Mouse (Mus musculus) forebrain, postnatal 0 days (tissue): ENCODE results near the gene Omg. TPM values are rescaled to one million over a fixed set of nuclear protein-coding genes. Genes with fewer than 3 reads are reported as not detected.
A peak's percentile ranks its signal among the peaks of the same experiment; 100 is the strongest.

Experiments
- ATAC-seq: fragments of 200-750 bp; cut with Nextera tagmentation; 2 replicates; pipeline ENCODE4 v1.8.0; 2017; ENCODE audit warnings: mild to moderate bottlenecking, moderate library complexity
- DNase-seq: peaks from one replicate; pipeline ENCODE4 v3.0.0-alpha.2; 2015
- H3K27ac ChIP-seq: fragments of 300-500 bp; sonication (generic); 2 replicates; pipeline ENCODE4 v1.5.1; 2014; ENCODE audit warnings: low read depth, mild to moderate bottlenecking, antibody characterized with exemption, low read length, moderate library complexity, mixed read lengths
- H3K27me3 ChIP-seq: fragments of 300-500 bp; sonication (generic); 2 replicates; pipeline ENCODE4 v1.6.1; 2014; ENCODE audit warnings: mild to moderate bottlenecking, low read length, mixed read lengths; ENCODE audit not compliant: insufficient read depth
- H3K36me3 ChIP-seq: fragments of 300-500 bp; sonication (generic); 2 replicates; pipeline ENCODE4 v1.6.1; 2014; ENCODE audit warnings: mild to moderate bottlenecking, moderate library complexity; ENCODE audit not compliant: insufficient read depth
- H3K4me1 ChIP-seq: fragments of 300-500 bp; sonication (generic); 2 replicates; pipeline ENCODE4 v1.6.1; 2014; ENCODE audit warnings: antibody characterized with exemption; ENCODE audit not compliant: insufficient read depth
- H3K4me2 ChIP-seq: fragments of 300-500 bp; sonication (generic); 2 replicates; pipeline ENCODE4 v1.6.1; 2014; ENCODE audit warnings: low read depth, mild to moderate bottlenecking, moderate library complexity
- H3K4me3 ChIP-seq: fragments of 300-500 bp; sonication (generic); 2 replicates; pipeline ENCODE4 v1.5.1; 2014; ENCODE audit warnings: low read depth, low read length, mixed read lengths
- H3K9ac ChIP-seq: fragments of 300-500 bp; sonication (generic); 2 replicates; pipeline ENCODE4 v1.6.1; 2014; ENCODE audit warnings: mild to moderate bottlenecking
- H3K9me3 ChIP-seq: fragments of 300-500 bp; sonication (generic); 2 replicates; pipeline ENCODE4 v1.6.1; 2016; ENCODE audit warnings: low read length
- CTCF ChIP-seq: sonication (generic); IDR thresholded peaks from 2 replicates; pipeline ENCODE4 v1.5.1; 2016; ENCODE audit warnings: antibody characterized with exemption, control low read depth, low read depth
- WGBS: fragments of 180-500 bp; shearing (Covaris S2); extraction: QIAGEN DNeasy Blood & Tissue Kit; methylation state at CpG from one replicate; pipeline ENCODE4 v1.1.7; 2014; 5-methylcytosine and 5-hydroxymethylcytosine counted together
- polyA plus RNA-seq: library from polyadenylated mRNA; unstranded; fragments of >200 nt; fragmentation: Nextera tagmentation; extraction: Ambion mirVana; gene quantifications from 2 replicates; pipeline ENCODE4 v1.2.1, GENCODE M21; 2015
- total RNA-seq: library from RNA; depleted of rRNA; stranded (reverse); fragments of >200 nt; gene quantifications from 2 replicates; pipeline ENCODE4 v1.2.3, GENCODE M21; 2014

Omg gene
- total and polyA plus RNA-seq, 2 experiments from 2014 or later: 13.8 to 21.6 TPM

- ATAC-seq: no peak
- Histone ChIP-seq H3K27me3 (no peaks in the 10 kb centered on the region), H3K4me3 (no peak overlapping the region), H3K9ac (no peak overlapping the region), H3K36me3 (peaks cover 12% of the 10 kb centered on the region; the same call in 1 of the 2 replicates), H3K4me1 (no peaks in the 10 kb centered on the region), H3K27ac (no peak overlapping the region), H3K9me3 (no peaks in the 10 kb centered on the region), H3K4me2 (no peak overlapping the region)
- no peak for DNase-seq
- no peak for TF ChIP-seq CTCF
Observed at GRCm38 (mm10) chr11:79484721-79485120, 19.2 kb downstream of the Omg start.

- Histone ChIP-seq H3K36me3 (peaks cover 7% of the 10 kb centered on the region; the same call in 1 of the 2 replicates), H3K4me2 (no peak overlapping the region), H3K27ac (no peak overlapping the region), H3K27me3 (no peaks in the 10 kb centered on the region), H3K4me3 (no peak overlapping the region), H3K9me3 (no peaks in the 10 kb centered on the region), H3K4me1 (no peaks in the 10 kb centered on the region), H3K9ac (no peak overlapping the region)
- ATAC-seq (no peak), DNase-seq (no peak)
- WGBS: 87% methylated on average over 7 of the region's 7 CpGs
- TF ChIP-seq CTCF: no peak
Observed at GRCm38 (mm10) chr11:79483876-79484528, 19.9 kb downstream of the Omg start.

- H3K9ac ChIP-seq: no peak overlapping the region
- H3K4me3 ChIP-seq: no peak overlapping the region
- DNase-seq (no peak), ATAC-seq (no peak)
- H3K27me3 ChIP-seq: no peaks in the 10 kb centered on the region
- H3K36me3 ChIP-seq: peaks cover 7% of the 10 kb centered on the region; the same call in 1 of the 2 replicates
- no peak for TF ChIP-seq CTCF
- no peaks in the 10 kb centered on the region for H3K4me1 ChIP-seq
- no peak overlapping the region for H3K4me2 ChIP-seq
- H3K27ac ChIP-seq: no peak overlapping the region
- WGBS: 81% methylated on average over 6 of the region's 6 CpGs
- no peaks in the 10 kb centered on the region for H3K9me3 ChIP-seq
Observed at GRCm38 (mm10) chr11:79483392-79483791, 20.5 kb downstream of the Omg start.

- Histone ChIP-seq H3K36me3 (peaks cover 35% of the 10 kb centered on the region), H3K27ac (no peak overlapping the region)
Observed at GRCm38 (mm10) chr11:79468097-79468496, 35.8 kb downstream of the Omg start.

GRCm38 (mm10) chr11:79460756-79461450 is 43.0 kb downstream of the Omg start:
- ATAC-seq: no peak
- TF ChIP-seq CTCF: no peak
- Histone ChIP-seq H3K36me3 (peaks cover 25% of the 10 kb centered on the region), H3K4me2 (no peak overlapping the region), H3K27ac (no peak overlapping the region), H3K9me3 (no peaks in the 10 kb centered on the region), H3K9ac (no peak overlapping the region), H3K4me3 (no peak overlapping the region), H3K4me1 (no peaks in the 10 kb centered on the region), H3K27me3 (no peaks in the 10 kb centered on the region)
- no peak for DNase-seq
- 94% methylated on average over 3 of the region's 3 CpGs for whole genome bisulfite sequencing

More at GRCm38 (mm10) chr11:79468097-79468496, 35.8 kb downstream of the Omg start:
- Histone ChIP-seq H3K4me1 (no peaks in the 10 kb centered on the region), H3K4me2 (no peak overlapping the region), H3K9me3 (no peaks in the 10 kb centered on the region), H3K27me3 (no peaks in the 10 kb centered on the region), H3K4me3 (no peak overlapping the region), H3K9ac (no peak overlapping the region)
- no peak for TF ChIP-seq CTCF
- DNase-seq (no peak), ATAC-seq (no peak)
- 74% methylated on average over 1 of the region's 1 CpGs for WGBS

- H3K4me2 ChIP-seq: no peak overlapping the region
- H3K36me3 ChIP-seq: peaks cover 25% of the 10 kb centered on the region
- no peaks in the 10 kb centered on the region for H3K9me3 ChIP-seq
- TF ChIP-seq CTCF: no peak
- no peak overlapping the region for H3K9ac ChIP-seq
- WGBS: 82% methylated on average over 4 of the region's 4 CpGs
- DNase-seq (peak; percentile 4), ATAC-seq (no peak)
- no peak overlapping the region for H3K27ac ChIP-seq
- H3K4me1 ChIP-seq: no peaks in the 10 kb centered on the region
- no peak overlapping the region for H3K4me3 ChIP-seq
- H3K27me3 ChIP-seq: no peaks in the 10 kb centered on the region
Observed at GRCm38 (mm10) chr11:79459846-79460245, 44.0 kb downstream of the Omg start.

GRCm38 (mm10) chr11:79457928-79458327 is 46.0 kb downstream of the Omg start:
- DNase-seq (no peak), ATAC-seq (no peak)
- Histone ChIP-seq H3K36me3 (peaks cover 28% of the 10 kb centered on the region), H3K4me1 (no peaks in the 10 kb centered on the region), H3K4me3 (no peak overlapping the region), H3K4me2 (no peak overlapping the region), H3K9ac (no peak overlapping the region), H3K27me3 (no peaks in the 10 kb centered on the region), H3K27ac (no peak overlapping the region), H3K9me3 (no peaks in the 10 kb centered on the region)
- TF ChIP-seq CTCF: no peak
- 85% methylated on average over 3 of the region's 3 CpGs for WGBS
